Mouse (Mus musculus) heart, embryonic 14.5 days (tissue): ENCODE results near the gene March10. TPM values are rescaled to one million over a fixed set of nuclear protein-coding genes. Genes with fewer than 3 reads are reported as not detected.

Experiments
- ATAC-seq: fragments of 200-750 bp; cut with Nextera tagmentation; 2 replicates; pipeline ENCODE4 v1.8.0; 2017; ENCODE audit warnings: low read depth, moderate TSS enrichment; ENCODE audit not compliant: insufficient number of reproducible peaks, insufficient read depth, low FRiP score
- H3K27ac ChIP-seq, 2 experiments: fragments of 200-500 bp in 1 of 2; fragments of 300-500 bp in 1 of 2; sonication (generic) in 1 of 2; replicated peaks in 1 of 2; 2 replicates each; pipeline ENCODE4 v1.5.1; 2012 to 2014; ENCODE audit warnings: low read depth in 2 of 2, low read length in 2 of 2, control low read depth in 1 of 2, mild to moderate bottlenecking in 1 of 2, mixed read lengths in 1 of 2; ENCODE audit not compliant: control insufficient read depth in 1 of 2, insufficient read depth in 1 of 2
- H3K27me3 ChIP-seq: fragments of 300-500 bp; sonication (generic); 2 replicates; pipeline ENCODE4 v1.6.1; 2014; ENCODE audit warnings: mild to moderate bottlenecking, low read length, control low read depth; ENCODE audit not compliant: control insufficient read depth, insufficient read depth
- H3K36me3 ChIP-seq: fragments of 300-500 bp; sonication (generic); 2 replicates; pipeline ENCODE4 v1.6.1; 2014; ENCODE audit warnings: mild to moderate bottlenecking, control low read depth, low read length, mixed read lengths; ENCODE audit not compliant: control insufficient read depth, insufficient read depth
- H3K4me1 ChIP-seq, 2 experiments: fragments of 200-500 bp in 1 of 2; fragments of 300-500 bp in 1 of 2; sonication (generic) in 1 of 2; 2 replicates each; pipeline ENCODE4 v1.6.1; 2012 to 2014; ENCODE audit warnings: low read length in 2 of 2, control low read depth in 1 of 2, mixed read lengths in 1 of 2; ENCODE audit not compliant: control insufficient read depth in 2 of 2, insufficient read depth in 2 of 2
- H3K4me2 ChIP-seq: fragments of 300-500 bp; sonication (generic); 2 replicates; pipeline ENCODE4 v1.6.1; 2014; ENCODE audit warnings: mild to moderate bottlenecking, low read length
- H3K4me3 ChIP-seq, 2 experiments: fragments of 200-500 bp in 1 of 2; fragments of 300-500 bp in 1 of 2; sonication (generic) in 1 of 2; 2 replicates each; pipeline ENCODE4 v1.5.1; 2012 to 2014; ENCODE audit warnings: low read length in 2 of 2, mild to moderate bottlenecking in 2 of 2, control low read depth in 1 of 2, low read depth in 1 of 2, moderate library complexity in 1 of 2; ENCODE audit not compliant: control insufficient read depth in 1 of 2, insufficient read depth in 1 of 2
- H3K9ac ChIP-seq: fragments of 300-500 bp; sonication (generic); 2 replicates; pipeline ENCODE4 v1.6.1; 2014; ENCODE audit warnings: mild to moderate bottlenecking, low read length
- H3K9me3 ChIP-seq: fragments of 300-500 bp; sonication (generic); 2 replicates; pipeline ENCODE4 v1.6.1; 2016; ENCODE audit warnings: low read length, control low read depth; ENCODE audit not compliant: control insufficient read depth
- WGBS: fragments of 180-500 bp; shearing (Covaris S2); extraction: QIAGEN DNeasy Blood & Tissue Kit; methylation state at CpG from one replicate; pipeline ENCODE4 v1.1.7; 2014; 5-methylcytosine and 5-hydroxymethylcytosine counted together
- polyA plus RNA-seq: library from polyadenylated mRNA; unstranded; fragments of >200 nt; fragmentation: Nextera tagmentation; extraction: Ambion mirVana; gene quantifications from 2 replicates; pipeline ENCODE4 v1.2.1, GENCODE M21; 2014

Gene March10
- polyA plus RNA-seq = 0.28 TPM in 1 of 2 replicates, not detected in the other

- ATAC-seq = no peak
Observed at GRCm38 (mm10) chr11:105456497-105456907, at the start of gene March10. Gene March10 (minus strand): TSS chr11:105456735.

GRCm38 (mm10) chr11:105506322-105506721 lies 49.8 kb upstream of the March10 start:
- Histone ChIP-seq H3K4me2 (peak overlapping the region; percentile 6; the same call in 1 of the 2 replicates), H3K9ac (no peak overlapping the region), H3K27me3 (no peaks in the 10 kb centered on the region), H3K9me3 (no peaks in the 10 kb centered on the region), H3K4me1 (peaks cover 43 to 56% of the 10 kb centered on the region in 2 experiments), H3K36me3 (no peaks in the 10 kb centered on the region), H3K27ac (peak overlapping the region in 1 of 2 experiments; percentile 47; a peak in 1 of 4 replicates), H3K4me3 (no peak overlapping the region)
- no peak for ATAC-seq
- 62% methylated on average over 11 of the region's 11 CpGs for WGBS

More at GRCm38 (mm10) chr11:105456497-105456907, at the start of gene March10:
- no peaks in the 10 kb centered on the region for H3K27me3 ChIP-seq
- H3K9me3 ChIP-seq = no peaks in the 10 kb centered on the region
- no peak within 1 kb of the TSS for H3K27ac ChIP-seq
- H3K36me3 ChIP-seq = no peaks in the 10 kb centered on the region
- peaks cover 0 to 6% of the 10 kb centered on the region in 2 experiments; a peak in 1 of 4 replicates for H3K4me1 ChIP-seq
- H3K4me2 ChIP-seq = peak within 1 kb of the TSS; percentile 74
- 4% methylated on average over 35 of the region's 35 CpGs for WGBS
- H3K4me3 ChIP-seq = peak within 1 kb of the TSS; percentile 42 to 50
- H3K9ac ChIP-seq = peak within 1 kb of the TSS; percentile 54

- H3K27ac ChIP-seq = peak overlapping the region; percentile 40 to 47
- no peak for ATAC-seq
- no peaks in the 10 kb centered on the region for H3K9me3 ChIP-seq
- H3K4me2 ChIP-seq = no peak overlapping the region; the same call in 1 of the 2 replicates
- H3K9ac ChIP-seq = no peak overlapping the region
- no peaks in the 10 kb centered on the region for H3K27me3 ChIP-seq
- 23% methylated on average over 3 of the region's 3 CpGs for WGBS
- no peak overlapping the region for H3K4me3 ChIP-seq
- peaks cover 33 to 49% of the 10 kb centered on the region in 2 experiments for H3K4me1 ChIP-seq
- H3K36me3 ChIP-seq = no peaks in the 10 kb centered on the region
Observed at GRCm38 (mm10) chr11:105505038-105505437, 48.5 kb upstream of the March10 start.

DNA sequence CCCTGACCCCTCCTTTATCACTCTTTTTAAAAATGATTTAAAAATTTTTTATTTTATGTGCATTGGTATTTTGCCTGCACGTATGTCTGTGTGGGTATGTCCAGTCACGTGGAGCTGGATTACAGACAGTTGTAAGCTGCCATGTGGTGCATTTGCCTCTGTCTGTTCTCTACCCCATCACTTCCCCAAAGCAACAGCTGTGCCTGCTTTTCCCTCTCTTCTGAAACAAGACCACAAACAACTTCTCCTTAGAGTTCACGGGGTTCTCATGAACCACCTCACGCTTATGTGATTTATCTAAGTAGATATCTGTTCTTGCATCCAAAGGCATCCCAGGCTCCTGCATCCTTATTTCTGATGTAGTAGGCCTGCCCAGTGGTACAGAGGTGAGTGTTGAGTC lies 45.8 kb upstream of the March10 start:
- WGBS = 91% methylated on average over 4 of the region's 4 CpGs
- H3K4me1 ChIP-seq = peaks cover 27 to 34% of the 10 kb centered on the region in 2 experiments
- no peaks in the 10 kb centered on the region for H3K27me3 ChIP-seq
- H3K36me3 ChIP-seq = no peaks in the 10 kb centered on the region
- no peak overlapping the region for H3K27ac ChIP-seq
- no peak overlapping the region for H3K9ac ChIP-seq
- H3K4me3 ChIP-seq = no peak overlapping the region
- no peaks in the 10 kb centered on the region for H3K9me3 ChIP-seq
- no peak overlapping the region for H3K4me2 ChIP-seq
- no peak for ATAC-seq

- H3K4me3 ChIP-seq = no peak overlapping the region
- H3K36me3 ChIP-seq = no peaks in the 10 kb centered on the region
- H3K27me3 ChIP-seq = no peaks in the 10 kb centered on the region
- ATAC-seq = no peak
- WGBS = 50% methylated on average over 6 of the region's 6 CpGs
- no peaks in the 10 kb centered on the region for H3K9me3 ChIP-seq
- peaks cover 28 to 36% of the 10 kb centered on the region in 2 experiments for H3K4me1 ChIP-seq
- no peak overlapping the region for H3K9ac ChIP-seq
- H3K27ac ChIP-seq = no peak overlapping the region
- no peak overlapping the region for H3K4me2 ChIP-seq
Observed at GRCm38 (mm10) chr11:105497505-105497904, 41.0 kb upstream of the March10 start.

GRCm38 (mm10) chr11:105496665-105497064 lies 40.1 kb upstream of the March10 start:
- 0 out of 2 replicates have a peak overlapping the region, but pooled peaks have one; percentile 2 for H3K9ac ChIP-seq
- no peak for ATAC-seq
- 0 out of 4 replicates have a peak overlapping the region, but pooled peaks of 1 of the 2 experiments have one; percentile 22 for H3K27ac ChIP-seq
- H3K27me3 ChIP-seq = no peaks in the 10 kb centered on the region
- 30% methylated on average over 7 of the region's 7 CpGs for WGBS
- peaks cover 28 to 36% of the 10 kb centered on the region in 2 experiments for H3K4me1 ChIP-seq
- no peaks in the 10 kb centered on the region for H3K36me3 ChIP-seq
- peak overlapping the region; percentile 9 for H3K4me2 ChIP-seq
- H3K4me3 ChIP-seq = no peak overlapping the region
- H3K9me3 ChIP-seq = no peaks in the 10 kb centered on the region

- WGBS = 31% methylated on average over 18 of the region's 18 CpGs
Observed at GRCm38 (mm10) chr11:105495591-105496270, 39.2 kb upstream of the March10 start.

More at GRCm38 (mm10) chr11:105495591-105496270, 39.2 kb upstream of the March10 start:
- Histone ChIP-seq H3K27me3 (no peaks in the 10 kb centered on the region), H3K4me1 (peaks cover 28 to 36% of the 10 kb centered on the region in 2 experiments), H3K4me3 (peak overlapping the region in 1 of 2 experiments; percentile 2; a peak in 1 of 4 replicates), H3K9ac (0 out of 2 replicates have a peak overlapping the region, but pooled peaks have one; percentile 17), H3K9me3 (no peaks in the 10 kb centered on the region), H3K4me2 (peak overlapping the region; percentile 48), H3K27ac (peak overlapping the region; percentile 54 to 73), H3K36me3 (no peaks in the 10 kb centered on the region)
- no peak for ATAC-seq
